Mouse (Mus musculus) monocyte, adult 2 months (primary cell): ENCODE measurements around the gene Ube2d1.
A peak's percentile ranks its signal among the peaks of the same experiment; 100 is the strongest.

Experiments
- DNase-seq, 2 experiments: peaks; one replicate each; pipeline ENCODE4 v3.0.0; 2022; ENCODE audit warnings: low spot score in 2 of 2, low read depth in 1 of 2

The Ube2d1 gene

DNA sequence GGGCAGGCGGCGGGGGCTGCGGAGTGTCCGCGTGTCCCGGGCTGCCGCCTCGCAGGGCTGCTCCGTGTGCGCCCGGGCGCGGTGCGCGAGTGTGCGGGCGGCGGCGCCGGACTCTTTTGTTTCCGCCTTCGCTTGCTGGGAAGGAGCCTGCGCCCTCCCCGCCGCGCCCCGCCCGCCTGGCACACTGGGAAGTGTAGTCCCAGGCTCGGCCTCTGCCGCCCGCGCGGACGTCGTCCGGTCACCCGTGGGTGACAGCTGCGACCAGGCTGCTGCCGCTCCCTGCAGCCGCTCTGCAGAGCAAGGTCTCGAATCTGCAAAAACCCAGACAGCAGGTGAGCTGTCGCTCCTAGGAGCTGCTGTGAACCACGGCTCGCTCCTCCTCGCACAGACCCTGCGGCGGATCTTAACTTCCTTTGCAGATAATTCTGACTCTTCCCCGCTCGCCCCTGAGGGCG lies at the start of gene Ube2d1:
TSS of gene Ube2d1 (minus strand) at position 137 of the 455 bp plus-strand sequence.
- DNase-seq: peak; percentile 44 to 54

DNA sequence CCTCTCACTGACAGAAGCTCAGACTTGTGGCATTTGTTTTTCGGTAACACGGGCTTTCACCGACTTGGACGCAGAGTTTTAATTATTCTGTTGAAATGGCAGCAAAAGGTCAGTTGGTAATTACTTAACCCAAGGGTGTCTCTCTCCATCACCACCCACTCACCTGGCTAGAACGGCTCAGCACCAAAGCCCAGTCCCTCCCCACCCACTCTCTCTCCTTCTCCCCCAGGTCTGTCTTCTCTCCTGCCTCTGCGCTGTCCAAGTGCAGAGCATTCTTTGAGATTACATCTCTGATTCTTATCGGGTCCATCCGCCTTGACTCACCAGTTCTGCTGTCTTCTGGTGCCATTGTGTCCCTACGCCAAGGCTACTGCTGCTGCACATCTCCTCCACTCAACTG lies 47.8 kb upstream of the Ube2d1 start:
- no peak for DNase-seq

DNA sequence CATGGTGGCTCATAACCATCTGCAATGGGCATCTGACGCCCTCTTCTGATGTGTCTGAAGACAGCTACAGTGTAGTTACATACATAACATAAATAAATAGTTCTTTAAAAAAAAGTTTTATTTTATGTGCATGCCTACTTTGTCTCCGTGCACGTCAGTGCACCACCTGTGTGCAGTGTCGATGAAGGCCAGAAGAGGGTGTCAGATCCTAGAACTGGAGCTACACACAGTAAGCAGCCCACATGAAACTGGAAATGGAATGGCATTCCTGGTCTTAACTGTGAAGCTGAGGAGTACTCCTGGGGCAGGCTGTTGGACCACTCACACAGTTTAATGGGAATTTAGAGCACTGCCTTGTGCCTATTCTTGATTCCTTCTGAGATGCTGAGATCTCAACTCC lies 47.3 kb upstream of the Ube2d1 start:
- DNase-seq: no peak

DNA sequence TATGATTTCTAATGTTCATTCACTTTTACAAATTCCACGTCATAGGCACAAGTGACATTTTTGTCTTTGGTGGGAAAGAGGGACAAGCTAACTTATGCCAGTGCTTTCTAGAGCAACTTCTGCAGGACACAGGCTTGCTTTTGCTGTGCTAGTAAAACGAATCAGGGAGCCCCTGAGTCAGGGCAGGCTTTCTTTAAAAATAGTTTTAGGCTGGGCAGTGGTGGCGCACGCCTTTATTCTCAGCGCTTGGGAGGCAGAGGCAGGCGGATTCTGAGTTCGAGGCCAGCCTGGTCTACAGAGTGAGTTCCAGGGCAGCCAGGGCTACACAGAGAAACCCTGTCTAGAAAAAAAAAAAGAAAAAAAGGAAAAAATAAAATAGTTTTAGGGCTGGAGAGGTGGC lies 46.8 kb upstream of the Ube2d1 start:
- DNase-seq: no peak

DNA sequence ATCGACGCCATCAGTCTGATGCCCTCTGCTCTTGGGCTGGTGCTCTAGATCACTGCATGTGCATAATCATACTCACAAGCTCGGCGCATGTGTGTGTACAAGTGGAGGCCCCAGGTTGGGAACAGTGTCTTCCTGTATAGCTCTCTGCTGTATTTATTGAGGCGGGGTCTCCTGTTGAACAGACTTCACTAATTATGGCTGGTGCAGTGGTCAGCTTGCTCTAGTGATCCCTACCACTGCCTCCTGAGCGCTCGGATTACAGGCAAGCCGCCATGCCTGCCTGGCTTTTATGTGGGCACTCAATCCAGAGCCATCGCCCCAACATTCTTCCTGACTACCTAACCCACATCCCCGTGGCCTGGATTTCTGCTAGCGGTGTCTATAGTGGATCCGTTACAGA lies 45.0 kb upstream of the Ube2d1 start:
- no peak for DNase-seq

DNA sequence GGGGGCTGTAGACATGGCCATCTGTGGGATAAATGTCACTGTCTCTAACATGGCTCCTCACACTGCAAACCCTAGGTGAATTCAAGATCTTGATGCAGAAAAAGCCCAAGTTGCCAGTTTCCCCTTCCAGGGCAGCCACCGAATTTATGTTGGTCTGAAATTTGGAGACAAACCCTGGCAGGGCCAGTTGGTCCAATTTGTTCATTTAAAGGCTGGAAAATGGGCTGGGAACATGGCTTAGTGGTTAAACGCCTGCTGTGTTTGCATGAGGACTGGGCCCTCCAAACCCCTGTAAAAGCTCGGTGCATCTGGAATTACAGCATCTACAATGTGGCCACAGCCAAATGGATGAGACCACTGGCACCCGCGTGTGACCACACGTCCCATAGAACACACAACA lies 44.2 kb upstream of the Ube2d1 start:
- DNase-seq: no peak

DNA sequence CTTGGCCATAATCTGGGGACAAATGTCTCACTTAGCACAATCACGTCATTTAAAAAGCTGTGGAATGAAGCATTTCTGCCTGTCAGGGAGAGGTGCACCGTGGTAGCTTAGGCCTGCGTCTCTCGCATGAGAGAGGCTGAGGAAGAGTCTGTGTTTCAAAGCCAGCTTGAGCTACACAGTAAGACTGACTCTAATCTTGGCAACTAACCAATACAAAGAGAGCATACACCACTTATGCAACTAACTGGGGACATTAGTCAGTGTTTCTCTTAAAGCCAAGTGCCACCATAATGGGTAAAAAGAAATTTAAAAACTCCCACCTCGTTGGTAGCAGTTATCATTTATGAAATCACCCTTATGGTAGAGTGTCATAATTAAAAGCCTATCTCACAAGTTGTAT lies 43.8 kb upstream of the Ube2d1 start:
- DNase-seq: no peak

DNA sequence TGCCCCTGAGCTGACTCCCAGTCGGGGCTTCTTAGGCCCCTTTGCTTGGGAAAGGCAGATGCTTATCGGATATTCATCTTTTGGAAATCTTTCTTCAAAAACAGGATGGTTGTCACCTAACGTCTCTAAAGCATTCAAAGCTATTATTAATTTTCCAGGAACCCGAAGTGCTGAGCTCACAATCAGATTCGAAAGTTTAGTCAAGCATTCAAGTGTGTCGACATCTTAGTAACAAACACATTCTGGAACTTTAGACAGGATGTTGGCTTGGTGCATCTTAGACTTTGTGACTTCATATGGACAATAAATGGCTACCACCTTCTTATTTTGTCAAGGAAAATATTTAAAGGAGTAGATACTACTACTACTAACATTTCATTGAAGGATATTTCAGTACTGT lies 43.3 kb upstream of the Ube2d1 start:
- DNase-seq: no peak

DNA sequence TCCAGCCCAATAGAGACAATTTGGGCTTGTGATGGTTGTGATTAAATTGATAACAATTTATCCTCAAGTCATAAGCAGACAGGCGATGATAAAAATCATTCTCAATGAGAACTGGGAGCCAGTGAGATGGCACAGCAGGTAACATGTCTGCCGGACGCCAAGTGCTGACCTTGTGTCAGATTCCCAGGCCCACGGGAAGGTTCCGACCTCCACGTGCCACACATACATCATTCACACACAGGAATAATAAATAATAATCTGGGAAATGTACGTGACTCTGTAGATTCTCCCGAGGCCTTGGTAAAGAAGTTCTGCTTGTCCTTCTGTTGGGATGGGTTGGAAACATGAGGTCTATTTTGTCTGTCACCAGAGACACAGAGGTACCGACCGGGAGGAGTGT lies 42.3 kb upstream of the Ube2d1 start:
- no peak for DNase-seq

DNA sequence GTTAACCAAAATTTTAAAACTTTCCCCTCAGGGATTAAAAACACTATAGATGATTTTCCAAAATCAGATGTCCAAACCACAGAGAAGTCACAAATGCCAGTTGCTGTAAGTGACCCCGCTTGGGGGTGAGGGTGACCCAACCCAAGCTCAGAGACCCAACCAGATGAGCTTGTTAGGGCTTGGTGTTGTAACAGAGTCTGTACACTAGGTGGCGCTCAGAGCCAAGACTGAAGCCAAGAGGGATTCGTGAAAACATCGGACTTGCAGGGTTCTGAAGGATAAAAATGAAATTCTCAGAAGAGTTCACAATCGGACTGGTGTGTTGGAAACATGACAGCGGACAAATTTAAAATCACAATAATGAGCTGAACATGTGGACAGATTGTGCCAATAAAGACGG lies 41.7 kb upstream of the Ube2d1 start:
- DNase-seq: peak in 1 of 2 experiments; percentile 27

DNA sequence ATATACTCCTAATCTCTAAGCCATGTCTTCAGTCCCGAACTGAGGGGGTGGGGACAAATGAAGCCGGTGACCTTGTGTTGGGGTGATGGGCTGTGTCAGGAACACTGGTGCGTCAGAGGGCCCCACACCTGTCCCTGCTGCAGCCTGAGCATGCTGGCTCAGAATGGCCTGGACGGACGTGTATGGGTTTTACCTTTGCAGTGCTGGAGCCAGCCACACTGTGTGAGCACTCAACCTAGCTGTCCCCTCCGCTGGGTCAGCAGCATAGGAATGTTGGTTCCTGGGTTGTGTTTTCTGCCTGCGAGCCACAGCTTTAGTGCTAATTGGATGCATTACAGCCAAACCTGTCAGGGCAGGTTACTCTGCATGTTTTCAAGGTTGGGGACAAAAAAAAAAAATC lies 41.1 kb upstream of the Ube2d1 start:
- DNase-seq: no peak

DNA sequence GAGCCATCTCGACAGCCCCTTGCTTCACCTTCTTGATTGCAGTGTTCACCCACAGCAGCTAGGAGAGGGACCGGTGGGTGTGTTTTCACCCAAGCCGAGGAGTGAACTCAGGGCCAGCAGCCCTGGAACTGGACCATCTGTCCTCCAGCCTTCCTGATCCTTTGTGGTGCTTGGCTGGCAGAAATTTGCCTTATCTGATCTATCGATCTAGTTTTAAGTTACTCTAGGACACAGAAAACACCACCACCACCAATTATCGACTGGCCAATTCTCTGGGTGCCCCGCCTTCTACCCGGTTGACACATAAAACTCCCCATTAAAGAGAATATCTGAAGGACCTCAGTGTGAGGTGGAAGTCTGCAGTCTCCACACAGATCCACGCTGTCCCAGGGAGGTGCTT lies 38.6 kb upstream of the Ube2d1 start:
- no peak for DNase-seq

DNA sequence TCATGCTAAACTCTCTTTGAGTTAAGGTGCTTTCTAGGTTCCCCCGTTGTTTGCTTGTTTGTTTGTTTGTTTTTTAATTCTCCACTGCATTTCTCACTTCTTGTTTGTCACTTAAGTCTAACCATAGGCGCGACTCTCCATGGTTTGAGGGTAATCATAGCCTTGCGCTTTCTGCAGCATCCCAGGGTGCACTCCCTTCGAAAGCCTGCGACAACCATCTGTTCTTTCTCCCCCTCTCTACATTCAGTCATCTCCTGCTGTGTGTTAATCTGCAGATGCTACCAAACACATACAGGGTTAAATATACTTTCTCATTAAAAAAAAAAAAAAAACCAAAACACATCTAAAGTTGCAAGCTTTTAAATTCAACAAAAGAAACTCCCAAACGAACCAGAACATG lies 31.4 kb upstream of the Ube2d1 start:
- no peak for DNase-seq

DNA sequence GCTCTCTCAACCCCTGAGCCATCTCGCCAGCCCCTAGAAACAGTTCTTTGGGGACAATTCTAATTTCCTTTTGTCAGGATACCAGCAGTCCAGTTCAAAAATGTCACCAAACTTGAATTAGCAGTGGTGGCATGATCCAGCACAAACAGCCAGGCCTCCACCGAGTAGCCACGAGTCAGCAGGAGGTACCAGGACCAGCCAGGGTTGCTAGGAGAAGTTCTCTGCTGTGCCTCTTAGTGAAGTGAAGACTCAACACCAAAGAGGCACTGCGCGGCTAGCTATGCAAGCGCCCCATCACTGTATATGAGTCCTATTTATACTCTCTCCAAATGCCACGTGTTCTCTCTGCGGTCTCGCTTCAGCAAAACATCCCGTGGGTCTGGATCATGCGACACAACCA lies 31.0 kb upstream of the Ube2d1 start:
- no peak for DNase-seq

DNA sequence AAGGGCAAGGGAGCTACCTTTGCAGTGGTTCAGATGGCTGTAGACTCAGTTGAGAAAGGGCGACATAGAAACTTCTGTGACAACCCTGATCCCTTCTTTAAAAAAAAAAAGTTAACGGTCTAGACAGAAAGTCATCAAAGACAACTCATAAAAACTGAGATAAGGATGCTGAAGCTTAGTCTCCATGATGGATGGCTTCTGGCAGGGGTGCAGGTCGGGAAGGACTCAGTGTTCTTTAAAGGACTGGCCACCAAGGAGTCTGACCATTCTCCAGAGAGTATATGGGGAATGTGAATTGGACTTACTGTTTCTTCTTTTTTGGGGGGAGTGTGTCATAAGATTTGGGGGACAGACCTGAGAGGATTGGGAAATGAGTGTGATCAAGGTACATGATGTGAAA lies 29.5 kb upstream of the Ube2d1 start:
- no peak for DNase-seq

DNA sequence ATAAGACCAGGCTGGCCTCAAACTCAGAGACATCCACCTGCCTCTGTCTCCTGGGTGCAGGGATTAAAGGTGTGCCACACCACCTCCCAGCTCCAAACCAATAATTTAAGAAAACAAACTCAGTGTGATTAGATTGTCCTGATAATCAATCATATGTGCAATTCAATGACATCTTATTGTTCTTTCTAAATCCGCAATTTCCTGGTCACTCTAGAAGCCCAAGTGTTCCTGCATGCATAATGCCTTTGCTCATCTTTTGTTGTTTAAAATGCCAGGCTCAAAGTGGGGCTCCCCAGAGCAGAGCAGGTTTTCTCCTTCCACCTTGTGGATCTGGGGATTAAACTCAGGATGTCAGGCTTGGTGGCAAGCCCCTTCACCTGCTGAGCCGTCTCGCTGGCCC lies 25.2 kb upstream of the Ube2d1 start:
- no peak for DNase-seq

DNA sequence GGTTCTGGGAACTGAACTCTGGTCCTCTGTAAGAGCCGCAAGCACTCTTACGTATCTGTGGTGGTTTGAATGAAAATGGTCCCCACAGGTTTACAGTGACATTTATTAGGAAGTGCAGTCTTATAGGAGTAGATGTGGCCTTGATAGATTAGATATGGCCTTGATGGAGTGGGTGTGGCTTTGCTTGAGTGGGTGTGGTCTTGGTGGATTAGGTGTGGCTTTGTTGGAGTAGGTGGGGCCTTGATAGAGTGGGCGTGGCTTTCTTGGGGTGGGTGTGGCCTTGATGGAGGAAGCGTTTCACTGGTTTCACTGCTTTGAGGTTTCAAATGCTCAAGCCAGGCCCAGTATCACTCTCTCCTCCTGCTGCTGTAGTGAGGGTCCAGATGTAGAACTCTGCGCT lies 23.1 kb upstream of the Ube2d1 start:
- DNase-seq: no peak

DNA sequence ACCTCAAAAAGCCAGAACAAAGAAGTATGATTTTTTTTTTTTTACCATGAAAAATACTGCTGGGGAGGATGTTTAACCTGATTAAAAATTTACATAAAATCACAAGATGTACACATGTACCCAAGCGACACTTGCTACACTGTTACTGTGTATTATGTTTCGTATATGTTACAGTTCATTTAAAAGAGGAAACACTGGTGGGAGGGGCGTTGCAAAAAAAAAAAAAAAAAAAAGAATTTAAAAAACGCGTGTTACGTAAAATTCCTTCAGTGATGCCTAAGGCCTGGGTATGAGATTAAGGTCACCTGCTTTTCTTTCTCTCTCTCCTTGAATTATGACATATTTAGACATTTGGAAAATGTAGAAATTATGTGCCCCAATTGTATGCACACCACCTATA lies 21.7 kb upstream of the Ube2d1 start:
- no peak for DNase-seq

DNA sequence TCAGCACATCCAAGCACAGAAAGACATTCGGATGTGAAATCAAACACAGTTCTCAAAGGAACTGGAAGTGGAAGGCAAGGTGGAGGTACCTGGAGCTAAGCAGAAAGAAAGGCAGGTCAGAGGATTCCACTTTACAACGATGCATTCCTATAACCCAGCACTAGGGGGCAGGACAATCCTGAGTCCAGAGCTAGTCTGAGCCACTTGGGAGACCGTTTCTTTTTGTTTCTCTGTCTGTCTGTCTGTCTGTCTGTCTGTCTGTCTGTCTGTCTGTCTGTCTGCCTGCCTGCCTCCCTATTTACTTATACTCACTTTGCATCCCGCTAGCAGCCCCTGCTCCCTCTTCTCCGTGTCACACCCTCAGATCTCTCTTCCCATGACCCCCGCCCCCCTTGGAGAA lies 21.1 kb upstream of the Ube2d1 start:
- DNase-seq: no peak

DNA sequence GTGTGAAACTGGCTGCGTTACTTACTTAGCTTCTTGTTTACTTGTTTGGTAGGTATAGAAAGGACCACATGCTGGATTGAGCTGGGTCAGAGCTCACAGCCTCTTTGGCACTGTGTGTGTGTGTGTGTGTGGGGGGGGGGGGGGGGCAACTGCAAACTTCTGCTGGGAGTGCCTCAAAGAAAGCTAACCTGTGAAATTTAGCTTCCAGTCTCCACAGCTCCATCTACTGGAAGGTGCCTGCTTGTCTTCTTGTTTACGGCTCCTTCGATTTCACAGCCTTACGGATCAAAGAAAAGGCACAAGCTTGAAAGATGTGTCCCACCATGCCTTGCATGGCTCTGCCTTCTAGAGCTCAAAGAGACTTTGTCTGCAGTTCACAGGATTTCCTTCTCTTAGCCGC lies 17.4 kb upstream of the Ube2d1 start:
- DNase-seq: no peak

DNA sequence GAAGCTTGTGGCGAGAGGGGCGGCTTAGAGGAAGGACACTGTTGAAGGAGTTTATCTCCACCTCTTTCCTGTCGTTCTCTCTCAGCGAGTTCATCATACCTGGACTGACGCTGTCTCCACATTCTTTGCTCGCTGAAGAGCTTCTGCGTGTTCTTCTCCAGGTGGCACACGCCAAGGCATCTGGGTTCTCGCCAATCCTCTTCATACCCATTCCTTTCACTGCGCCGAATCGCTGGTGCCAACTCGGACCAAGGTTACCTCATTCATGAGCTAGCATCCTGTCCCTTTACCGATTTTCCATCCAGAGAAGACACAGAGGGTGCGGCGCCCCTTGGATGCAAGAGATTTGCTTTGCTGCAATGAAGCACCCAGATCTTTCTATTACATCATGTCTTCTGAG lies 15.1 kb upstream of the Ube2d1 start:
- DNase-seq: no peak

DNA sequence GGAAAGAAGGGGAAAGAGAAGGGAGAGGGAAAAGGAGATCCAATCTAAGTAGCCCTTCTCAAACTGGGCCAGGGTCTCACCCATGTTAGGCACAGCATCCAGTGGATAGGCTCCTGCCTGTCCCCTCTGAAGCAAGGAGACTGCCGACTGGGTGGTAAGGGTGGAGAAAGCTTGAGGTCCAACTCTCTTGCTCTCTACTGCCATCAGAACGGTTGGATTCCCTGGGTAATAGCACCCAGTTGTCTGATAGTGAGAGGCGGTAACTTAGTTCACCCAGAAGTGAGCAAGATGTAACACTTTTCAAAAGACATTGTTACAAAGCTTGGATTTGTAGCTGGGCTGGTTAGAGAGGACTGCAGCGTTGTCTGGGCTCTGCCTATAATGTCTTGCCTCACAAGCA lies 8.2 kb upstream of the Ube2d1 start:
- DNase-seq: no peak

DNA sequence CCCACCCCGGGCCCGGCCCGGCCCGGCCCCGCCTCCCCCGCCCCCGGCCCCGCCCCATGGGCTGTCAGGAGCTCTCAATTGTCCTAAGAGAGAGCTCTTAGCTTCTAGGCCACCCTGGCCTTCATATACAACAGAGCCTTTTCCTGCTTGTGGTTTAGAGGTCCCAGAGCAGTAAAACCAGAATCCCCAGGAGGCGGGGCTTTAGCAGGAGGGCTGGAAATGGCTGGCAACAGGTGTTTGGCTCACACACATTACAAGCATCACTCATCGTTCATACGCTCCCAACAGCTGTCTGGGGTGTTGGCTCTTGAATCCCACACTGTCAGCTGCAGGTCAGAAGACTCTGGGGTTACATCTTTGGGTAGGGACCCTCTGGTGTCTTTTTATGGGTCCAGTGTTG lies 7.2 kb upstream of the Ube2d1 start:
- no peak for DNase-seq

DNA sequence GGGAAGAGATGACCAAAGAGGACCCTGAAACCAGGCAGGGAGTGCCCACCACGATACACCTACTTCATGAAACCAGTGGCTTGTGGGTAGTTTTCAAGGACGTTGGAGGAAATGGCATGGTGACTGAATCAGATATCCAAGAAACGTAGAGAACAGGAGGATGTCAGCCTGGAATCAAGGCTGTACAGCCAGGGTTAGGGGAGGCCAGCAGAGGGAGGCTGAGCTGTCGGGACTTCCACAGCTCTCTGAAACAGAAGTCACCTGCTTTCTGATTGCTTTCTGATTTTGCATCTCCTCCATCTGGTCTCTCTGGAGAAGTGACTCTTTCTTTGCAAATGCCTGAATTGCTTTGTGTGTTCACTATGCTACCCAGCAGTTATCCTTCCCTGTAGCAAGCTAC lies 6.7 kb upstream of the Ube2d1 start:
- no peak for DNase-seq
